Mouse (Mus musculus) hindbrain, embryonic 16.5 days (tissue): ENCODE measurements around the gene Arl8b. TPM values are rescaled to one million over a fixed set of nuclear protein-coding genes. Genes with fewer than 3 reads are reported as not detected.

Source experiments
- ATAC-seq: fragments of 200-750 bp; cut with Nextera tagmentation; 2 replicates; pipeline ENCODE4 v1.8.0; 2017; ENCODE audit warnings: moderate TSS enrichment, moderate library complexity
- H3K27ac ChIP-seq: fragments of 300-500 bp; sonication (generic); 2 replicates; pipeline ENCODE4 v1.5.1; 2014; ENCODE audit warnings: low read depth, mild to moderate bottlenecking, control low read depth, low read length, moderate library complexity
- H3K27me3 ChIP-seq: fragments of 300-500 bp; sonication (generic); replicated peaks from 2 replicates; pipeline ENCODE4 v1.6.1; 2014; ENCODE audit warnings: low read length; ENCODE audit not compliant: control insufficient read depth, insufficient read depth
- H3K36me3 ChIP-seq: fragments of 300-500 bp; sonication (generic); 2 replicates; pipeline ENCODE4 v1.6.1; 2014; ENCODE audit warnings: mild to moderate bottlenecking, low read length, moderate library complexity, mixed read lengths; ENCODE audit not compliant: control insufficient read depth, insufficient read depth
- H3K4me1 ChIP-seq: fragments of 300-500 bp; sonication (generic); 2 replicates; pipeline ENCODE4 v1.6.1; 2014; ENCODE audit warnings: low read depth, low read length; ENCODE audit not compliant: control insufficient read depth, insufficient read depth
- H3K4me2 ChIP-seq: fragments of 300-500 bp; sonication (generic); 2 replicates; pipeline ENCODE4 v1.6.1; 2014; ENCODE audit warnings: mild to moderate bottlenecking, low read length, control low read depth, moderate library complexity
- H3K4me3 ChIP-seq: fragments of 300-500 bp; sonication (generic); 2 replicates; pipeline ENCODE4 v1.5.1; 2014; ENCODE audit warnings: mild to moderate bottlenecking, low read length, control low read depth, moderate library complexity
- H3K9ac ChIP-seq: fragments of 300-500 bp; sonication (generic); 2 replicates; pipeline ENCODE4 v1.6.1; 2014; ENCODE audit warnings: low read depth, mild to moderate bottlenecking, control low read depth, low read length, moderate library complexity
- H3K9me3 ChIP-seq: fragments of 300-500 bp; sonication (generic); 2 replicates; pipeline ENCODE4 v1.6.1; 2014; ENCODE audit warnings: mild to moderate bottlenecking, low read length, moderate library complexity; ENCODE audit not compliant: control insufficient read depth
- WGBS: fragments of 180-500 bp; shearing (Covaris S2); extraction: QIAGEN DNeasy Blood & Tissue Kit; methylation state at CpG from one replicate; pipeline ENCODE4 v1.1.7; 2014; 5-methylcytosine and 5-hydroxymethylcytosine counted together
- polyA plus RNA-seq: library from polyadenylated mRNA; unstranded; fragments of >200 nt; fragmentation: Nextera tagmentation; extraction: Ambion mirVana; gene quantifications from 2 replicates; pipeline ENCODE4 v1.2.1, GENCODE M21; 2015

The Arl8b gene
- polyA plus RNA-seq, 1 experiment from 2014 or later = 113 TPM

DNA sequence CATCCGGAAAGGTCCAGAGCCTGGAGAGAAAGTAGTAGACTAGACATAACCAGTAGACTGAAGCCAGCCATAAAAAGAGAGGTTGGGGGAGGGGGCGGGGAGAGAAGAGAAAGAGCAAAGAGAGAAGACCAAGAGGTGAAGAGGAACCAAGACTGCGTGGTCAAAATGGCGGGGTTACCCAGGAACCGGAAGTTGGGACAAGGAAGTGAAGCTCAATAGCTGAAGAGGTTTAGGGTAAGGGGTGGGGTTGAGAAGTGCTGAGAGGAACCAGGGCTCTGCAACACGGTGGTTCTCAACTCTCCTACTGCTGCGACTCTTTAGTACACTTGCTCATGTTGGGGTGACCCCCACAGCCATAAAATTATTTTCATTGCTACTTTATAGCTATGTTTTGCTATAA, 27.0 kb upstream of the Arl8b start:
- ATAC-seq = no peak

DNA sequence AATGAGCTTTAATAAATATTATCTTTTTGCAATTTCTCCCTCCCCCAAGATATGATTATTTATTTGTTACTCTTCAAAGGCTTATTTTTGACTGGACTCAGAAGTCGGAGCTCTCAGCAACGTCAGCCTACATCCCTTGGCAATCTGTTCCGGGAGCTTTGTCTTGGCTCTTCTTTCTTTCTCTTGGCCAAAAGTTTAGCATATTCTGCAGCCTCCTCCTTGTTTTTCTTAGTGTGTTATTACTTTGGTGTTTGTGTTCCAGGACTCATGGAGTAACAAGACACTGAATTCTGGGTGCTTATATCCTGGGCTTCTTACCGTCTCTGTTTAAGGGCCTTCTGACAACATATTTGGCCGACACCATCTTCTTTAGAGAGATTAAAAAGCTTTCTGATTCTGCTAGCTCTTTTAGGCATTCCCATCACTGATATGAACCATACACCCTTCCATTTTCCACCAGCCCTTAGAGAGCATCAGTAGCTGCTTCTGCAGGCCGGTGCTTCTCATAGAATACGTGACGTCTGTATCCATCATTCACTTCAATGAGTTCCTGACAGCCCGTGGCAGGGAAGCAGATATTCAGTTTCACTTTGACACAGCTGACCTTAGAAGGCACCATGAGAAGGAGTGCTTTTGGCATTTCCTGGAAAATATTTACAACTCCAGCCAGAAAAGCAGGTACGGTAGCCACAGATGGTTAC, 23.8 kb upstream of the Arl8b start:
- H3K4me2 ChIP-seq = no peak overlapping the region
- no peak overlapping the region for H3K27ac ChIP-seq
- H3K9me3 ChIP-seq = no peaks in the 10 kb centered on the region
- no peaks in the 10 kb centered on the region for H3K27me3 ChIP-seq
- WGBS = 74% methylated on average over 10 of the region's 10 CpGs
- H3K36me3 ChIP-seq = no peaks in the 10 kb centered on the region
- ATAC-seq = no peak
- no peak overlapping the region for H3K9ac ChIP-seq
- no peak overlapping the region for H3K4me3 ChIP-seq
- no peaks in the 10 kb centered on the region for H3K4me1 ChIP-seq

More for the DNA sequence above, 27.0 kb upstream of the Arl8b start:
- WGBS = 94% methylated on average over 7 of the region's 7 CpGs
- Histone ChIP-seq H3K36me3 (no peaks in the 10 kb centered on the region), H3K9ac (no peak overlapping the region), H3K4me2 (no peak overlapping the region), H3K27me3 (no peaks in the 10 kb centered on the region), H3K4me1 (no peaks in the 10 kb centered on the region), H3K27ac (no peak overlapping the region), H3K9me3 (no peaks in the 10 kb centered on the region), H3K4me3 (no peak overlapping the region)

DNA sequence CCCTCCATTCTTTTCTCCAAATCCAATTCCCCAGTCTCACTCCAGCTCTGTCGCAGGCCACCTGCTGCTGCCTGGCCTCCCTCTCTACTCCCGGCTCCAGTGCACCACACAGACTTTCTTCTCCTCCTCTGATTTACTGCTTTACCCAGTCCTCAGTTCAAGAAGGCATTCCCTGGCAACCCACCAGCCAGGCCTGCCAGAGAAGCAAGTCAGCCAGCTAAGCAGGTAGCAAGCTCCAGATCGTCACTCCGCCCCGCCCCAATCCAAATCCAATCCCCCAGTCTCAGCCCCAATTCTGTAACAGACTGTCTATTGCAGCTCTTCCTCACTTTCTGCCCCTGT, 23.2 kb upstream of the Arl8b start:
- Histone ChIP-seq H3K9ac (no peak overlapping the region), H3K4me3 (no peak overlapping the region), H3K27ac (no peak overlapping the region), H3K27me3 (no peaks in the 10 kb centered on the region), H3K4me2 (no peak overlapping the region), H3K9me3 (no peaks in the 10 kb centered on the region), H3K36me3 (no peaks in the 10 kb centered on the region), H3K4me1 (no peaks in the 10 kb centered on the region)
- WGBS = 57% methylated on average over 5 of the region's 5 CpGs
- no peak for ATAC-seq

DNA sequence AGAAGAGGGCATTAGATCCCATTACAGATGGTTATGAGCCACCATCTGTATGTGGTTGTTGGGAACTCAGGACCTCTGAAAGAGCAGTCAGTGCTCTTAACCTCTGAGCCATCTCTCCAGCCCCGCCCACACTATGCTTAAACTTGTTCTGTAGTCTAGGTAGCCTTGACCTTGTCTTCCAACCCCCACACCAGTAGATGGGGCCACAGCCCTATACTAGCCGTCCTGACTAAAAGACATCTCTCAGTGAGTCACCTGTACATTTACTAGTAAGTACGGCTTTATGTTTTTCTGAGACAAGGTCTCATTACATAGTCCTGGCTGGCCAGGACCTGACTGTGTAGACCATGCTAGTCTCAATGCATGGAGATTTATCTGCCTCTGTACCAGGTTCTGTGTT, 12.0 kb upstream of the Arl8b start:
- ATAC-seq = no peak

DNA sequence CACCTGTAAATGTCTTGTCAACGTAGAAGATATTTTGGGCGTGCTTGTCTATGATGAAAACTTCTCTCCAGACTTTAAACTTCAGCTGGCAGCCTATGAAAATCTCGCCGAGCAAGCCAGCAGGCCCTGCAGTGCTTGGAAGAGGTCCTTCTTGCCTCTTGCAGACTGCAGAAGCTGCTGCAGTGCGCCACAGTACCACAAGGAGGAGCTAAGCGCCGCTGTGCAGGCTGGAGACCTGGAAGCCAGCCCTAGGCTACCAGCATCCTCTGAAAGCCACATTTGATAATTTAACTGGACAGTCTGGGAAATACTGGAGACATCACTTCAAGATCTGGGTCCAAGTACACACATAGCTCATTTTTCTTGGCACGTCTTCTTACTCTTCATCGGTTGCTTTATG, 10.0 kb upstream of the Arl8b start:
- H3K4me2 ChIP-seq = no peak overlapping the region
- WGBS = 19% methylated on average over 9 of the region's 9 CpGs
- no peaks in the 10 kb centered on the region for H3K4me1 ChIP-seq
- H3K4me3 ChIP-seq = no peak overlapping the region
- H3K27me3 ChIP-seq = no peaks in the 10 kb centered on the region
- H3K27ac ChIP-seq = no peak overlapping the region
- no peaks in the 10 kb centered on the region for H3K36me3 ChIP-seq
- peak; percentile 61; the same call in 1 of the 2 replicates for ATAC-seq
- no peak overlapping the region for H3K9ac ChIP-seq
- H3K9me3 ChIP-seq = no peaks in the 10 kb centered on the region

More for the DNA sequence above, 12.0 kb upstream of the Arl8b start:
- Histone ChIP-seq H3K36me3 (no peaks in the 10 kb centered on the region), H3K27me3 (no peaks in the 10 kb centered on the region), H3K4me2 (no peak overlapping the region), H3K27ac (no peak overlapping the region), H3K4me1 (no peaks in the 10 kb centered on the region), H3K9ac (no peak overlapping the region), H3K9me3 (no peaks in the 10 kb centered on the region), H3K4me3 (no peak overlapping the region)
- 86% methylated on average over 3 of the region's 3 CpGs for WGBS

DNA sequence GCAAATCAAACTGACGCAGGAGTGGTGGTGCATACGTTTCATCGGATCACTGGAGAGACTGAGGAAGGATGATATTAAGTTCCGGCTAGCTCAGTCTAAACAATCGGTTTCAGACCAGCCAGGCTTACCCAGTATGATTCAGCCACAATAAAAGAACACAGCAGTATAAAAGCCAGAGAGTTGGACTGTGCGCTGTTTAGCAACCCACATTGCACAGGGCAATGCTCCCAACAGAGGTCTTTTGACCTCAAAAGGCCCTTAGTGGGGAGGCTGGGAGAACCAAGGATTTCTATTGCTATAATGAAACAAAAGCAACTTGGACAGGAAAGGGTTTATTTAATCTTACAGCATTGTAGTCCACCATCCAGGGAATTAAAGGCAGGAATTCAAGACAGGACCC, 9.4 kb upstream of the Arl8b start:
- H3K27ac ChIP-seq = no peak overlapping the region
- H3K4me1 ChIP-seq = no peaks in the 10 kb centered on the region
- H3K4me2 ChIP-seq = no peak overlapping the region
- no peak overlapping the region for H3K4me3 ChIP-seq
- no peaks in the 10 kb centered on the region for H3K9me3 ChIP-seq
- H3K27me3 ChIP-seq = no peaks in the 10 kb centered on the region
- no peak for ATAC-seq
- no peak overlapping the region for H3K9ac ChIP-seq
- no peaks in the 10 kb centered on the region for H3K36me3 ChIP-seq
- WGBS = 86% methylated on average over 6 of the region's 6 CpGs

DNA sequence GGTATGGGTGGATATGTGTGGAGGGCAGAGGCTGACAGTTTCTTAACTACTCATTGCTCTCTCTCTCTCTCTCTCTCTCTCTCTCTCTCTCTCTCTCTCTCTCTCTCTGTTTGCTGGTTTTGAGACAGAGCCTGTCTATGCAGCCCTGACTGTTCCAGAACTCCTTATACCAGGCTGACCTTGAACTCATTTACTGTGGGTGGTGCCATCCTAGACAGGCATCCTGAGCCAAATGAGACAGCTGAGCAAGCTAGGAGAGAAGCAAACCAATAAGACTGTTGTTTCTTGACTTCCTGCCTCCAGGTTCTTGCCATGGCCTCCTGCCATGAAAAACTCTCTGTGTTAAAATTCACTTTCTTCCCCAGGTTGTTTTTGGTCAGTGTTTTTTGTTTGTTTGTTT, 6.6 kb upstream of the Arl8b start:
- no peak overlapping the region for H3K27ac ChIP-seq
- H3K36me3 ChIP-seq = no peaks in the 10 kb centered on the region
- no peaks in the 10 kb centered on the region for H3K4me1 ChIP-seq
- H3K9ac ChIP-seq = no peak overlapping the region
- no peak for ATAC-seq
- H3K4me2 ChIP-seq = no peak overlapping the region
- no peaks in the 10 kb centered on the region for H3K27me3 ChIP-seq
- no peak overlapping the region for H3K4me3 ChIP-seq
- H3K9me3 ChIP-seq = no peaks in the 10 kb centered on the region

DNA sequence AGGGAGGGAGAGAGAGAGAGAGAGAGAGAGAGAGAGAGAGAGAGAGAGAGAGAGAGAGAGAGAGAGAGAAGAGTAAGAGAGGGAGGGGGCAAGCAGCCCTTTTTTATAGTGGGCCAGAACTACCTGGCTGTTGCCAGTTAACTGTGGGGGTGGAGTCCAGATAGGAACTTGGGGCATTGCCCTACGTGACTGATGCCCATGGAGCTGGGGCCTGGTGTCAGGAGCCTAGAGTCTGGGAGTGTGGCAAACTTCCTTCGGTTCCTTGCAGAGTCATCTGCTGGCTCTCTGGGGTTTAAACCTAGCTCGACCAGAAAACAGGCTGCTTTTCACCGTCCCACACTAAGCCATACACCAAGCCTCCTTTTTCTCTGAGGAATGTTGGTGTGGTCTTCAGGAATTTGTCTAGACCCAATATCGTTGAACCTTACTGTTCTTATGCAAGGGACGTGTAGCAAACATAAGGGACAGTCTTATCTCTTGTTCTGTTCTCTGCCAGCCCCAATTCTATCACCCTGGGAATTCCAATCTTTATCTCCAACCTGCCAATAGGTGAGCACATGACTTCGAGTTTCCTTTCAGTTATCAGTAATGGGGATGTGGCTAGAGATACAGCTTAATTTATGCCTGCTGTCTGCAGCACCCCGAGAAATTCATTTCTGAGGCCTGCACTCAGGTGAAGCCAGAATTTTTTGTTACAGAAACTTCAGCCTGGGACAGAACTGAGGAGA, 5.2 kb upstream of the Arl8b start:
- no peak for ATAC-seq
- no peak overlapping the region for H3K4me3 ChIP-seq
- H3K27ac ChIP-seq = no peak overlapping the region
- no peaks in the 10 kb centered on the region for H3K9me3 ChIP-seq
- 78% methylated on average over 8 of the region's 8 CpGs for WGBS
- H3K9ac ChIP-seq = no peak overlapping the region
- no peak overlapping the region for H3K4me2 ChIP-seq
- no peaks in the 10 kb centered on the region for H3K36me3 ChIP-seq
- H3K4me1 ChIP-seq = no peaks in the 10 kb centered on the region
- no peaks in the 10 kb centered on the region for H3K27me3 ChIP-seq

DNA sequence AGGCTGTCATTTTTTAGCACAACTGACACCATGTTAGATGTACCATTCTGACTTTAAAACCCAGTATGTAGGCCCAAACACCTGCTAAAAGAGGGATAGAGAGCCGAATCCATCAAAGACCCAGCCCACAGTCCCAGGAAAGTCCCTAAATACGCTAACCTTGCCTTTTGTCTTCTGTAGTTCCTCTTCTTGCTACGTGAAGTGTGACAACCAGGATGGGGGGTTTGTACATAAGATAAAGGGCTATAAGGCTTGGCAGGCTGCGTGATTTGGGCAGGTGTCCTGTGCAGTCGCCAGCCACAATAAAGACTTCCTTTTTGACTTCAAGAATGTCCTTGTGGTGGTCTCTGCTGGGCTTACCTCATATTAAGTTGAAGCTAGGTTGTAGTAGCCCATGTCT, 4.5 kb upstream of the Arl8b start:
- WGBS = 82% methylated on average over 5 of the region's 5 CpGs
- Histone ChIP-seq H3K36me3 (no peaks in the 10 kb centered on the region), H3K27ac (no peak overlapping the region), H3K9ac (no peak overlapping the region), H3K27me3 (no peaks in the 10 kb centered on the region), H3K4me2 (no peak overlapping the region), H3K4me1 (no peaks in the 10 kb centered on the region), H3K9me3 (no peaks in the 10 kb centered on the region), H3K4me3 (no peak overlapping the region)
- no peak for ATAC-seq
